Mouse (Mus musculus): ENCODE measurements around the gene Igf1r.

- TF ChIP-seq CTCF (IDR thresholded peaks at IDR 0.05; ENCODE audit: control insufficient read depth, insufficient read depth, low read length) = no peak
- TF ChIP-seq POLR2A (IDR thresholded peaks at IDR 0.05; ENCODE audit: borderline replicate concordance, control insufficient read depth, low read depth, low read length) = no peak
Observed at GRCm38 (mm10) chr7:68069324-68069723, 116.7 kb downstream of the Igf1r start.
